ENCODE assay signal across 19 mouse cellular contexts in genomic region chr5:99526797-99527201, GRCm38 (mm10).
DNase-seq lines count a peak whose midpoint lies in the region; ATAC-seq and TF ChIP-seq lines count a peak whose summit lies in the region.
"Had no signal": no experiment of that assay in that cellular context is flagged by ENCODE, and none has a peak within 500 bp of the region (broad histone marks: within the 10 kb centered on the region; RNA-seq: fewer than 3 reads in every experiment).

No protein-coding gene starts in this region.

- no peaks in the 10 kb centered on the region for H3K9me3 ChIP-seq in liver, embryonic 16.5 days (replicated peaks; ENCODE audit: control insufficient read depth, low read length)
- no peaks in the 10 kb centered on the region for H3K9me3 ChIP-seq in intestine, embryonic 16.5 days (ENCODE audit: control insufficient read depth, low read length)
- H3K9me3 ChIP-seq in kidney, embryonic 15.5 days (replicated peaks) = no peaks in the 10 kb centered on the region
- H3K9me3 ChIP-seq: forebrain, embryonic 13.5 days; heart, embryonic 13.5 days had no signal

- intact Hi-C loops in gastrocnemius, postnatal 36 days (cut with DNase I) = no loop called here

- TF ChIP-seq CTCF in small intestine, adult 2 months (IDR thresholded peaks at IDR 0.05; ENCODE audit: extremely low read depth, insufficient read length, insufficient replicate concordance, low read depth, low read length) = no peak

- 0 out of 2 replicates have a peak, but pooled peaks have one; percentile 26 for ATAC-seq in liver, embryonic 16.5 days (ENCODE audit: low read depth)
- peak; percentile 83 for ATAC-seq in intestine, embryonic 16.5 days
- ATAC-seq in kidney, embryonic 15.5 days (replicated peaks; ENCODE audit: low FRiP score) = peak; percentile 68; the same call in 1 of the 2 replicates
- ATAC-seq: forebrain, embryonic 13.5 days; hindbrain, embryonic 16.5 days had no signal

- no peak overlapping the region for H3K4me2 ChIP-seq in liver, embryonic 16.5 days (ENCODE audit: low read depth, low read length)
- no peak overlapping the region for H3K4me2 ChIP-seq in intestine, embryonic 16.5 days (ENCODE audit: low read depth, low read length)
- no peak overlapping the region for H3K4me2 ChIP-seq in kidney, embryonic 15.5 days
- H3K4me2 ChIP-seq: forebrain, embryonic 13.5 days; heart, embryonic 13.5 days had no signal

- H3K27ac ChIP-seq in liver, embryonic 16.5 days (ENCODE audit: low read length) = no peak overlapping the region
- no peak overlapping the region for H3K27ac ChIP-seq in intestine, embryonic 16.5 days (ENCODE audit: low read length)
- peak overlapping the region; percentile 57 for H3K27ac ChIP-seq in kidney, embryonic 15.5 days
- H3K27ac ChIP-seq in small intestine, adult 2 months (ENCODE audit: insufficient read depth, low read depth, low read length) = peak overlapping the region; percentile 41
- H3K27ac ChIP-seq: forebrain, embryonic 13.5 days; heart, embryonic 13.5 days; liver, embryonic 14.5 days had no signal

- H3K9ac ChIP-seq in liver, embryonic 16.5 days (ENCODE audit: low read depth, low read length) = no peak overlapping the region
- H3K9ac ChIP-seq in intestine, embryonic 16.5 days (ENCODE audit: low read depth, low read length) = no peak overlapping the region
- no peak overlapping the region for H3K9ac ChIP-seq in kidney, embryonic 15.5 days
- H3K9ac ChIP-seq: forebrain, embryonic 13.5 days; heart, embryonic 13.5 days; liver, embryonic 14.5 days had no signal

- peaks cover 13% of the 10 kb centered on the region for H3K4me1 ChIP-seq in liver, embryonic 16.5 days (ENCODE audit: control insufficient read depth, low read depth, low read length)
- H3K4me1 ChIP-seq in intestine, embryonic 16.5 days (ENCODE audit: control insufficient read depth, insufficient read depth, low read length) = peaks cover 3% of the 10 kb centered on the region
- H3K4me1 ChIP-seq in kidney, embryonic 15.5 days = peaks cover 9% of the 10 kb centered on the region; the same call in 1 of the 2 replicates
- peaks cover 3% of the 10 kb centered on the region; the same call in 1 of the 2 replicates for H3K4me1 ChIP-seq in small intestine, adult 2 months (ENCODE audit: control insufficient read depth, insufficient read depth, insufficient read length, low read length)

- 46% methylated on average over 7 of the region's 7 CpGs for WGBS in liver, embryonic 16.5 days (ENCODE audit: insufficient replicate concordance)
- 59% methylated on average over 7 of the region's 7 CpGs for WGBS in intestine, embryonic 16.5 days
- 57% methylated on average over 7 of the region's 7 CpGs for WGBS in kidney, embryonic 15.5 days
- WGBS in small intestine, adult 2 months = 26% methylated on average over 7 of the region's 7 CpGs

- H3K27me3 ChIP-seq in liver, embryonic 16.5 days (ENCODE audit: control insufficient read depth, insufficient read depth, low read depth, low read length) = no peaks in the 10 kb centered on the region
- H3K27me3 ChIP-seq in intestine, embryonic 16.5 days (replicated peaks; ENCODE audit: control insufficient read depth, insufficient read depth, low read length) = no peaks in the 10 kb centered on the region
- no peaks in the 10 kb centered on the region for H3K27me3 ChIP-seq in kidney, embryonic 15.5 days
- no peaks in the 10 kb centered on the region for H3K27me3 ChIP-seq in small intestine, adult 2 months (ENCODE audit: control insufficient read depth, insufficient read depth, low read length)
- H3K27me3 ChIP-seq: forebrain, embryonic 13.5 days; heart, embryonic 13.5 days had no signal

- no peak for DNase-seq in liver
- DNase-seq in gastrocnemius, postnatal 36 days = no peak
- DNase-seq in urinary bladder, adult 18-20 months (ENCODE audit: low spot score in 2 of 2) = no peak
- DNase-seq: adrenal gland, postnatal 10 days; B cell, adult 2 months; cerebellum, adult 11 months; cerebellum, postnatal 25 days; heart, postnatal 4 days; left cerebral cortex, postnatal 4 days; spleen, adult 18-20 months; thymus, postnatal 36 days had no signal

- H3K4me3 ChIP-seq in liver, embryonic 16.5 days (ENCODE audit: low read depth, low read length) = no peak overlapping the region
- H3K4me3 ChIP-seq in intestine, embryonic 16.5 days (ENCODE audit: low read length) = no peak overlapping the region
- H3K4me3 ChIP-seq in kidney, embryonic 15.5 days (replicated peaks) = no peak overlapping the region
- no peak overlapping the region for H3K4me3 ChIP-seq in small intestine, adult 2 months (ENCODE audit: low read depth, low read length)
- H3K4me3 ChIP-seq: forebrain, embryonic 13.5 days; heart, embryonic 13.5 days had no signal

- no peaks in the 10 kb centered on the region for H3K36me3 ChIP-seq in liver, embryonic 16.5 days (ENCODE audit: control insufficient read depth, insufficient read depth)
- no peaks in the 10 kb centered on the region for H3K36me3 ChIP-seq in intestine, embryonic 16.5 days (ENCODE audit: control insufficient read depth, insufficient read depth, low read length)
- H3K36me3 ChIP-seq in kidney, embryonic 15.5 days = no peaks in the 10 kb centered on the region
- H3K36me3 ChIP-seq in small intestine, adult 2 months (ENCODE audit: control insufficient read depth, insufficient read depth, low read length) = no peaks in the 10 kb centered on the region
- H3K36me3 ChIP-seq: heart, embryonic 13.5 days had no signal

- TF ChIP-seq POLR2A in small intestine, adult 2 months (IDR thresholded peaks at IDR 0.05; ENCODE audit: low read depth, low read length) = no peak

Comparison
In these comparisons a context has a peak if more than half of its experiments do, and no peak if none do; other contexts are left out.
1. ATAC-seq: peak in every context shown above with its lines; median percentile 83 in intestine, embryonic 16.5 days; 68 in kidney, embryonic 15.5 days; 26 in liver, embryonic 16.5 days.
2. H3K27ac ChIP-seq: peak in kidney, embryonic 15.5 days (single experiment) and small intestine, adult 2 months (single experiment); none in liver, embryonic 16.5 days (single experiment) and intestine, embryonic 16.5 days (single experiment).